Mouse (Mus musculus): ENCODE measurements at regions not wholly inside any gene's neighbourhood (a gene's known extent, or its start where the extent isn't known, plus 50 kb on each side); places are given as distances from the start of the nearest gene placed in this dataset.

GRCm38 (mm10) chr11:117557474-117558381, 73.6 kb downstream of the Gm11733 start:
- Histone ChIP-seq H3K36me3 (ENCODE audit: control insufficient read depth, insufficient read depth, low read length) (no peaks in the 10 kb centered on the region), H3K9ac (replicated peaks; ENCODE audit: low read depth, low read length) (no peak overlapping the region)
- 86% methylated on average over 16 of the region's 16 CpGs for WGBS

GRCm38 (mm10) chr11:117559839-117560238, 75.7 kb downstream of the Gm11733 start:
- H3K27me3 ChIP-seq (ENCODE audit: control insufficient read depth, insufficient read depth, low read length) = no peaks in the 10 kb centered on the region
- no peak overlapping the region for H3K9ac ChIP-seq (replicated peaks; ENCODE audit: low read depth, low read length)
- H3K4me3 ChIP-seq (ENCODE audit: low read depth, low read length) = no peak overlapping the region
- no peak overlapping the region for H3K27ac ChIP-seq (ENCODE audit: low read depth, low read length)
- ATAC-seq (ENCODE audit: low read depth) = no peak
- H3K9me3 ChIP-seq (ENCODE audit: control insufficient read depth, low read length) = no peaks in the 10 kb centered on the region; the same call in 1 of the 2 replicates
- no peak overlapping the region for H3K4me2 ChIP-seq (ENCODE audit: low read depth, low read length)
- no peaks in the 10 kb centered on the region for H3K36me3 ChIP-seq (ENCODE audit: control insufficient read depth, insufficient read depth, low read length)
- no peaks in the 10 kb centered on the region for H3K4me1 ChIP-seq (ENCODE audit: control insufficient read depth, insufficient read depth, low read length)

More at GRCm38 (mm10) chr11:117557474-117558381, 73.6 kb downstream of the Gm11733 start:
- no peaks in the 10 kb centered on the region for H3K4me1 ChIP-seq (ENCODE audit: control insufficient read depth, insufficient read depth, low read length)
- no peak overlapping the region for H3K27ac ChIP-seq (ENCODE audit: low read depth, low read length)
- no peaks in the 10 kb centered on the region; the same call in 1 of the 2 replicates for H3K9me3 ChIP-seq (ENCODE audit: control insufficient read depth, low read length)
- H3K27me3 ChIP-seq (ENCODE audit: control insufficient read depth, insufficient read depth, low read length) = no peaks in the 10 kb centered on the region
- no peak overlapping the region for H3K4me2 ChIP-seq (ENCODE audit: low read depth, low read length)
- no peak overlapping the region for H3K4me3 ChIP-seq (ENCODE audit: low read depth, low read length)
- ATAC-seq (ENCODE audit: low read depth) = no peak

GRCm38 (mm10) chr11:117567961-117568605, 83.9 kb downstream of the Gm11733 start:
- Histone ChIP-seq H3K27me3 (ENCODE audit: control insufficient read depth, insufficient read depth, low read length) (no peaks in the 10 kb centered on the region), H3K4me1 (ENCODE audit: control insufficient read depth, insufficient read depth, low read length) (no peaks in the 10 kb centered on the region), H3K27ac (ENCODE audit: low read depth, low read length) (no peak overlapping the region), H3K36me3 (ENCODE audit: control insufficient read depth, insufficient read depth, low read length) (no peaks in the 10 kb centered on the region), H3K4me3 (ENCODE audit: low read depth, low read length) (no peak overlapping the region), H3K9ac (replicated peaks; ENCODE audit: low read depth, low read length) (no peak overlapping the region), H3K4me2 (ENCODE audit: low read depth, low read length) (no peak overlapping the region), H3K9me3 (ENCODE audit: control insufficient read depth, low read length) (no peaks in the 10 kb centered on the region)
- ATAC-seq (ENCODE audit: low read depth) = no peak
- 93% methylated on average over 9 of the region's 9 CpGs for WGBS

- H3K4me2 ChIP-seq (ENCODE audit: low read depth, low read length) = no peak overlapping the region
- WGBS = 74% methylated on average over 9 of the region's 9 CpGs
- no peak overlapping the region for H3K4me3 ChIP-seq (ENCODE audit: low read depth, low read length)
- H3K9ac ChIP-seq (replicated peaks; ENCODE audit: low read depth, low read length) = no peak overlapping the region
- H3K9me3 ChIP-seq (ENCODE audit: control insufficient read depth, low read length) = no peaks in the 10 kb centered on the region
- ATAC-seq (ENCODE audit: low read depth) = no peak
- H3K4me1 ChIP-seq (ENCODE audit: control insufficient read depth, insufficient read depth, low read length) = no peaks in the 10 kb centered on the region
- H3K36me3 ChIP-seq (ENCODE audit: control insufficient read depth, insufficient read depth, low read length) = no peaks in the 10 kb centered on the region
- H3K27me3 ChIP-seq (ENCODE audit: control insufficient read depth, insufficient read depth, low read length) = no peaks in the 10 kb centered on the region
- no peak overlapping the region for H3K27ac ChIP-seq (ENCODE audit: low read depth, low read length)
These were observed 84.4 kb downstream of the Gm11733 start for GRCm38 (mm10) chr11:117568606-117568991.

GRCm38 (mm10) chr11:117569566-117570101, 84.5 kb upstream of the Tnrc6c start:
- ATAC-seq (ENCODE audit: low read depth) = no peak
- no peak overlapping the region for H3K27ac ChIP-seq (ENCODE audit: low read depth, low read length)
- H3K9me3 ChIP-seq (ENCODE audit: control insufficient read depth, low read length) = no peaks in the 10 kb centered on the region
- H3K27me3 ChIP-seq (ENCODE audit: control insufficient read depth, insufficient read depth, low read length) = no peaks in the 10 kb centered on the region
- no peaks in the 10 kb centered on the region for H3K4me1 ChIP-seq (ENCODE audit: control insufficient read depth, insufficient read depth, low read length)
- no peak overlapping the region for H3K9ac ChIP-seq (replicated peaks; ENCODE audit: low read depth, low read length)
- no peak overlapping the region for H3K4me3 ChIP-seq (ENCODE audit: low read depth, low read length)
- no peaks in the 10 kb centered on the region for H3K36me3 ChIP-seq (ENCODE audit: control insufficient read depth, insufficient read depth, low read length)
- 78% methylated on average over 8 of the region's 8 CpGs for WGBS
- no peak overlapping the region for H3K4me2 ChIP-seq (ENCODE audit: low read depth, low read length)

- 92% methylated on average over 3 of the region's 3 CpGs for WGBS
- Histone ChIP-seq H3K36me3 (ENCODE audit: control insufficient read depth, insufficient read depth, low read length) (no peaks in the 10 kb centered on the region), H3K4me3 (ENCODE audit: low read depth, low read length) (no peak overlapping the region), H3K27me3 (ENCODE audit: control insufficient read depth, insufficient read depth, low read length) (no peaks in the 10 kb centered on the region), H3K4me2 (ENCODE audit: low read depth, low read length) (no peak overlapping the region), H3K9me3 (ENCODE audit: control insufficient read depth, low read length) (no peaks in the 10 kb centered on the region), H3K4me1 (ENCODE audit: control insufficient read depth, insufficient read depth, low read length) (no peaks in the 10 kb centered on the region), H3K27ac (ENCODE audit: low read depth, low read length) (no peak overlapping the region), H3K9ac (replicated peaks; ENCODE audit: low read depth, low read length) (no peak overlapping the region)
- ATAC-seq (ENCODE audit: low read depth) = no peak
These were observed 82.2 kb upstream of the Tnrc6c start for GRCm38 (mm10) chr11:117571858-117572257.

GRCm38 (mm10) chr11:117574721-117575120, 79.4 kb upstream of the Tnrc6c start:
- no peaks in the 10 kb centered on the region for H3K27me3 ChIP-seq (ENCODE audit: control insufficient read depth, insufficient read depth, low read length)
- no peak for ATAC-seq (ENCODE audit: low read depth)
- H3K9ac ChIP-seq (replicated peaks; ENCODE audit: low read depth, low read length) = no peak overlapping the region
- no peak overlapping the region for H3K27ac ChIP-seq (ENCODE audit: low read depth, low read length)
- WGBS = 81% methylated on average over 3 of the region's 3 CpGs
- no peaks in the 10 kb centered on the region for H3K9me3 ChIP-seq (ENCODE audit: control insufficient read depth, low read length)
- H3K4me1 ChIP-seq (ENCODE audit: control insufficient read depth, insufficient read depth, low read length) = no peaks in the 10 kb centered on the region
- no peak overlapping the region for H3K4me3 ChIP-seq (ENCODE audit: low read depth, low read length)
- no peaks in the 10 kb centered on the region for H3K36me3 ChIP-seq (ENCODE audit: control insufficient read depth, insufficient read depth, low read length)
- H3K4me2 ChIP-seq (ENCODE audit: low read depth, low read length) = no peak overlapping the region

- Histone ChIP-seq H3K4me3 (ENCODE audit: low read depth, low read length) (no peak overlapping the region), H3K4me2 (ENCODE audit: low read depth, low read length) (no peak overlapping the region), H3K36me3 (ENCODE audit: control insufficient read depth, insufficient read depth, low read length) (no peaks in the 10 kb centered on the region), H3K27ac (ENCODE audit: low read depth, low read length) (no peak overlapping the region), H3K27me3 (ENCODE audit: control insufficient read depth, insufficient read depth, low read length) (no peaks in the 10 kb centered on the region), H3K4me1 (ENCODE audit: control insufficient read depth, insufficient read depth, low read length) (no peaks in the 10 kb centered on the region), H3K9me3 (ENCODE audit: control insufficient read depth, low read length) (no peaks in the 10 kb centered on the region), H3K9ac (replicated peaks; ENCODE audit: low read depth, low read length) (no peak overlapping the region)
- no peak for ATAC-seq (ENCODE audit: low read depth)
- 100% methylated on average over 2 of the region's 2 CpGs for WGBS
These were observed 75.0 kb upstream of the Tnrc6c start for GRCm38 (mm10) chr11:117579121-117579520.

- Histone ChIP-seq H3K4me1 (ENCODE audit: control insufficient read depth, insufficient read depth, low read length) (no peaks in the 10 kb centered on the region), H3K9me3 (ENCODE audit: control insufficient read depth, low read length) (no peaks in the 10 kb centered on the region), H3K4me2 (ENCODE audit: low read depth, low read length) (no peak overlapping the region), H3K27me3 (ENCODE audit: control insufficient read depth, insufficient read depth, low read length) (no peaks in the 10 kb centered on the region), H3K9ac (replicated peaks; ENCODE audit: low read depth, low read length) (no peak overlapping the region), H3K27ac (ENCODE audit: low read depth, low read length) (no peak overlapping the region), H3K4me3 (ENCODE audit: low read depth, low read length) (no peak overlapping the region), H3K36me3 (ENCODE audit: control insufficient read depth, insufficient read depth, low read length) (no peaks in the 10 kb centered on the region)
- ATAC-seq (ENCODE audit: low read depth) = no peak
- 69% methylated on average over 3 of the region's 3 CpGs for WGBS
These were observed 74.4 kb upstream of the Tnrc6c start for GRCm38 (mm10) chr11:117579720-117580119.
